Mouse (Mus musculus) limb, embryonic 14.5 days (tissue): ENCODE data around the gene Gna14. TPM values are rescaled to one million over a fixed set of nuclear protein-coding genes. Genes with fewer than 3 reads are reported as not detected.

Experiments
- ATAC-seq: fragments of 200-750 bp; cut with Nextera tagmentation; 2 replicates; pipeline ENCODE4 v1.8.0; 2017; ENCODE audit warnings: low read depth, moderate number of reproducible peaks, moderate TSS enrichment; ENCODE audit not compliant: low FRiP score
- DNase-seq: peaks from one replicate; pipeline ENCODE4 v3.0.0-alpha.2; 2015; ENCODE audit warnings: low spot score
- H3K27ac ChIP-seq: fragments of 300-500 bp; sonication (generic); replicated peaks from 2 replicates; pipeline ENCODE4 v1.5.1; 2014; ENCODE audit warnings: low read depth, mild to moderate bottlenecking, low read length, moderate library complexity, mixed read lengths
- H3K27me3 ChIP-seq: fragments of 300-500 bp; sonication (generic); 2 replicates; pipeline ENCODE4 v1.6.1; 2014; ENCODE audit warnings: low read length, mixed read lengths; ENCODE audit not compliant: control insufficient read depth, insufficient read depth
- H3K36me3 ChIP-seq: fragments of 300-500 bp; sonication (generic); 2 replicates; pipeline ENCODE4 v1.6.1; 2014; ENCODE audit warnings: mild to moderate bottlenecking, low read length, moderate library complexity, mixed read lengths; ENCODE audit not compliant: control insufficient read depth, insufficient read depth
- H3K4me1 ChIP-seq: fragments of 300-500 bp; sonication (generic); 2 replicates; pipeline ENCODE4 v1.6.1; 2014; ENCODE audit warnings: antibody characterized with exemption, low read length, mixed read lengths; ENCODE audit not compliant: control insufficient read depth, insufficient read depth
- H3K4me2 ChIP-seq: fragments of 300-500 bp; sonication (generic); replicated peaks from 2 replicates; pipeline ENCODE4 v1.6.1; 2014; ENCODE audit warnings: low read depth, mild to moderate bottlenecking, low read length, moderate library complexity; ENCODE audit not compliant: severe bottlenecking
- H3K4me3 ChIP-seq: fragments of 300-500 bp; sonication (generic); replicated peaks from 2 replicates; pipeline ENCODE4 v1.5.1; 2014; ENCODE audit warnings: low read length
- H3K9ac ChIP-seq: fragments of 300-500 bp; sonication (generic); 2 replicates; pipeline ENCODE4 v1.6.1; 2014; ENCODE audit warnings: mild to moderate bottlenecking, low read depth, low read length, moderate library complexity; ENCODE audit not compliant: severe bottlenecking
- H3K9me3 ChIP-seq: fragments of 300-500 bp; sonication (generic); 2 replicates; pipeline ENCODE4 v1.6.1; 2016; ENCODE audit warnings: low read length; ENCODE audit not compliant: control insufficient read depth
- POLR2A ChIP-seq: fragments of 200-500 bp; IDR thresholded peaks from 2 replicates; pipeline ENCODE4 v1.8.0; 2012; ENCODE audit warnings: inconsistent platforms, mild to moderate bottlenecking, moderate library complexity, borderline replicate concordance; ENCODE audit not compliant: insufficient read depth, insufficient read length; ENCODE audit errors: extremely low read depth
- WGBS: fragments of 180-500 bp; shearing (Covaris S2); extraction: QIAGEN DNeasy Blood & Tissue Kit; methylation state at CpG from one replicate; pipeline ENCODE4 v1.1.7; 2014; 5-methylcytosine and 5-hydroxymethylcytosine counted together
- polyA plus RNA-seq, 2 experiments: library from polyadenylated mRNA; depleted of rRNA in 1 of 2; stranded (reverse) in 1 of 2; unstranded in 1 of 2; fragments of >200 nt; fragmentation: Nextera tagmentation in 1 of 2; extraction: Ambion mirVana in 1 of 2; gene quantifications; 2 replicates each; pipeline versions ENCODE4 v1.2.1 to v1.2.3; 2012 to 2014

Gna14 gene
- polyA plus RNA-seq, 2 experiments: 4.0 to 4.3 TPM

- peaks cover 22% of the 10 kb centered on the region for H3K27me3 ChIP-seq
- DNase-seq: no peak
- no peaks in the 10 kb centered on the region for H3K36me3 ChIP-seq
- TF ChIP-seq POLR2A: no peak
- no peak overlapping the region for H3K4me2 ChIP-seq
- no peak for ATAC-seq
- H3K9me3 ChIP-seq: no peaks in the 10 kb centered on the region
- H3K9ac ChIP-seq: no peak overlapping the region
- no peak overlapping the region for H3K27ac ChIP-seq
- WGBS: 94% methylated on average over 6 of the region's 6 CpGs
- H3K4me3 ChIP-seq: no peak overlapping the region
- H3K4me1 ChIP-seq: no peaks in the 10 kb centered on the region
Measured at GRCm38 (mm10) chr19:16441329-16441728, 5.8 kb downstream of the Gna14 start.

GRCm38 (mm10) chr19:16443335-16443734, 7.8 kb downstream of the Gna14 start:
- ATAC-seq: no peak
- H3K4me3 ChIP-seq: no peak overlapping the region

GRCm38 (mm10) chr19:16446612-16447011, 11.1 kb downstream of the Gna14 start:
- no peaks in the 10 kb centered on the region for H3K36me3 ChIP-seq
- H3K9ac ChIP-seq: no peak overlapping the region
- no peak for ATAC-seq
- WGBS: 79% methylated on average over 6 of the region's 6 CpGs
- H3K4me3 ChIP-seq: no peak overlapping the region
- no peaks in the 10 kb centered on the region for H3K27me3 ChIP-seq
- H3K4me2 ChIP-seq: no peak overlapping the region
- no peaks in the 10 kb centered on the region for H3K9me3 ChIP-seq
- no peaks in the 10 kb centered on the region for H3K4me1 ChIP-seq
- no peak for DNase-seq
- no peak overlapping the region for H3K27ac ChIP-seq
- no peak for TF ChIP-seq POLR2A

More at GRCm38 (mm10) chr19:16443335-16443734, 7.8 kb downstream of the Gna14 start:
- no peak for TF ChIP-seq POLR2A
- DNase-seq: no peak
- Histone ChIP-seq H3K27me3 (0 out of 2 replicates have a peak, but pooled peaks cover 1% of the 10 kb centered on the region), H3K9ac (no peak overlapping the region), H3K4me2 (no peak overlapping the region), H3K9me3 (no peaks in the 10 kb centered on the region), H3K27ac (no peak overlapping the region), H3K4me1 (no peaks in the 10 kb centered on the region), H3K36me3 (no peaks in the 10 kb centered on the region)
- 82% methylated on average over 5 of the region's 5 CpGs for WGBS

GRCm38 (mm10) chr19:16447832-16448621, 12.5 kb downstream of the Gna14 start:
- Histone ChIP-seq H3K27ac (no peak overlapping the region), H3K9ac (no peak overlapping the region), H3K4me1 (no peaks in the 10 kb centered on the region), H3K9me3 (no peaks in the 10 kb centered on the region), H3K4me2 (no peak overlapping the region), H3K27me3 (no peaks in the 10 kb centered on the region), H3K4me3 (no peak overlapping the region), H3K36me3 (no peaks in the 10 kb centered on the region)
- no peak for TF ChIP-seq POLR2A
- ATAC-seq (no peak), DNase-seq (no peak)
- 71% methylated on average over 6 of the region's 6 CpGs for WGBS

GRCm38 (mm10) chr19:16448796-16449195, 13.2 kb downstream of the Gna14 start:
- no peaks in the 10 kb centered on the region for H3K27me3 ChIP-seq
- no peaks in the 10 kb centered on the region for H3K9me3 ChIP-seq
- no peak overlapping the region for H3K4me3 ChIP-seq
- TF ChIP-seq POLR2A: no peak
- H3K4me1 ChIP-seq: no peaks in the 10 kb centered on the region
- WGBS: 73% methylated on average over 5 of the region's 5 CpGs
- H3K27ac ChIP-seq: no peak overlapping the region
- no peak for ATAC-seq
- H3K9ac ChIP-seq: no peak overlapping the region
- H3K36me3 ChIP-seq: no peaks in the 10 kb centered on the region
- H3K4me2 ChIP-seq: no peak overlapping the region
- no peak for DNase-seq
